Mouse (Mus musculus) liver (tissue): ENCODE data around the gene Tnfrsf19.
A peak's percentile ranks its signal among the peaks of the same experiment; 100 is the strongest.

Experiments
- DNase-seq: peaks from one replicate; pipeline ENCODE4 v3.0.0-alpha.2; 2020; ENCODE audit warnings: mixed read lengths

Gene Tnfrsf19

DNA sequence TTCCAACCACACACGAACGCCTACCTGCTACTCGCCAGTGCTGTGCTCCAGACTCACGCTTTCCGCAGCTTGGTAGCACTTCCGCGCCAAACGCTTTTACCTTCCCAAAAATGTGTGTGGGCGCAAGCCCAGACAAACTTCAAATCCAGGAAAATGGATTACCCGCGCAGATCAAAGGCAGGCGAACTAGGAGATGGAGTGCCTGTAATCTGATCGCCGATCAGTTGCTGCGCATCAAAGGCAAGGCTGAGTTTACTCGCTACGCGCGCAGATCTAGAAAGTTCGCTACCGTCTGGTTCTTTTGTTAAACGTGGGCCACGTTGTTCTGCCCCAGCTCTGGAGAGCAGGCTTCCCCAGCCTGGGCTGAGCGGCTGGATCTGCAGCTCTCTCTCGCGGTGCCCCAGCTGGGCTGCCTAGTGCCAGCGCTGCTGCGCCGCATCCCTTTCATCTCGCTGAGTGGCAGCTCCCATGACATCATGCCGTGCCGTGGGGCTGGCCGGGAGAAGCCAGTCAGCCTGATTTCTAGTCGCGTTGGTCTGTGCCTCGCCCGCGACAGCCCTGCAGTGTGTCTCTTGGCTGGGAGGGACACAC is at the start of gene Tnfrsf19:
Gene Tnfrsf19, minus strand, starts transcription at position 400 of the 591 bp plus-strand sequence.
- peak; percentile 57 for DNase-seq

DNA sequence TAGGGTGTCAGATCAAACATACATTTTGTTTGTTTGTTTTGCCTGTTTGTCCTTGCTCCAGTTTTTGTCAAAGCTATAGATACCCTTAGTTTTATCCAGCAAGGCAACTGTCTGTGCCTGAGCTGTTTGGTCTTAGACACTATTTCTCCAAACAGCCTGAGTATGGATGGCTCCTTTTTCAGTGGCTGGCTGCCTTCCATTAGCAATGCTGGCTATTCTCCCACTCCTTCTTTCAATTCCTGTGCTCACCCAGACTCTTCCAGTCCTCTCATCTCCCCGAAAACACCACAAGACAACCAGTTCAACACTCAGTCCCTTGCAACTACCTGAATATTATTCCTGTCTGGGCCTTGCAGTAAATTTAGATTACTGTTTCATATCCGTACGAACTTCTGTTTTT is 45.8 kb upstream of the Tnfrsf19 start:
- DNase-seq, result no peak

GRCm38 (mm10) chr14:61090955-61091354 is 44.7 kb upstream of the Tnfrsf19 start:
- DNase-seq, result no peak

GRCm38 (mm10) chr14:61088187-61088586 is 41.9 kb upstream of the Tnfrsf19 start:
- DNase-seq, result no peak

- peak; percentile 27 for DNase-seq
Observed at GRCm38 (mm10) chr14:61085325-61085724, 39.0 kb upstream of the Tnfrsf19 start.

GRCm38 (mm10) chr14:61069555-61069954 is 23.3 kb upstream of the Tnfrsf19 start:
- no peak for DNase-seq

GRCm38 (mm10) chr14:61061729-61062128 is 15.4 kb upstream of the Tnfrsf19 start:
- DNase-seq, result no peak

DNA sequence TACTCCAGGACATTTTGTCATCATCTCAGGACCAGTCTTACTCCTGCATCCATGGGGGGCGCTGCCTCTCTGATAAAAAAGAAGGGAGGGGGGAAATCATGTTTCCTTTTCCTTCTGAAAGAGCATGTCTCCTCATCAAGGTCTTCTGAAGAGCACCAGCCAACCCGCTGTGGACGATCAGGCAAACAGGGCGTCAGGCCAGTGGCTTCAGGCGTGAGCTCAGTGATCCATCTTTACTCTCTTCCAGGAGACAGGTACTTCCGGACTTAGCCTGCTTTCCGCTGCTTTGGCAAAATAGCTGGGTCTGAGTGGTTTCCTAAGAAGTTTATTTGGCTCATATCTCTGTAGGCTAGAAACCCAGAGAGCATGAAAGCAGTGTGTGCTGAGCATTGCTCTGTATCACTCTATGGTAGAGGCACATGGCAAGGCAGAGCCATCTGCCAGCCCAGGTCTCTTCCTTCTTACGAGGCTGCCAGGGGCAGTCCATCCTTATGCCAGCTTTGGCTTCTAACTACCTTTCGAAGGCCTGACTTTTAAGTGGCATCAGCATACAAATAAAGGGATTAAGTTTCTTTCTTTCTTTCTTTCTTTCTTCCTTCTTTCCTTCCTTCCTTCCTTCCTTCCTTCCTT is 13.1 kb upstream of the Tnfrsf19 start:
- DNase-seq, result no peak

DNA sequence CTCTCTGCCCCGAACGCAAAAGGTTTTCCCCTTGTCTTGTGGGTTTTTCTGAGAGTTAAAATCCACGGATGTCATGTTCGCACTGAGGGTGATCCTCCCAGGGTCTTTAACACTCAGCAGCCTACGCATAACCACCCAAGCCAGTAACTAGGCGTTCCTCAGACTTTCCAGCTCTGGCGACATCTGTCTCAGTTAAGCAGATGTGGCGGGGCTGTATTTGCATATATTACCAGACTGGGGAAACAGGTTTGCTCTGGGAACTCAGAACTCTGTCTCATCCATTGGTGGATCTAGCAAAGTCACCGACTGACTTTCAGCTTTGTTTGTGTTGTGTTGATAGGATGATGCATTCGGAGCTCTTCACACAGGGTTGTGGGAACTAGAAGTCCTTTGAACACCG is 10.7 kb upstream of the Tnfrsf19 start:
- DNase-seq, result no peak

- DNase-seq, result no peak
Observed at GRCm38 (mm10) chr14:61056445-61056844, 10.2 kb upstream of the Tnfrsf19 start.

DNA sequence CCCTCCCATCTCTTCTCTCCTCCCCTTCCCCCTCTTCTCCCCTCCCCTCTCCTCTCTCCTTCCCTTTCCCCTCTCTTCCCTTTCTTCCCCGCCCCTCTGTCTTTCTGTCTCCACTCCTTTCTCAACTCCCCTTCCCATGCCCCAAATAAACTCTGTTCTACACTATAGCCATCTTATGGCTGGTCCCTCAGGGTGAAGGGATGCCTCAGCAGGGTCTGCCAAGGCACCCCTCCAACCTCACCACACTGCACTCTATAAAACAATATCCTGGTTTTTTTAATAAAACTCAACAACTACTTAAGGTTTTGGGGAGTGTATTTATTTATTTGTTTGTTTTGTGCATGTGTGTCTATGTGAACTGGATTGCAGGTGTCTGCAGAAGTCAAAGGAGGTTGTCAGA is 9.6 kb upstream of the Tnfrsf19 start:
- DNase-seq, result no peak

GRCm38 (mm10) chr14:61052163-61052562 is 5.9 kb upstream of the Tnfrsf19 start:
- DNase-seq, result no peak

- no peak for DNase-seq
Observed at GRCm38 (mm10) chr14:61045446-61046090, 722 bp downstream of the Tnfrsf19 start.

DNA sequence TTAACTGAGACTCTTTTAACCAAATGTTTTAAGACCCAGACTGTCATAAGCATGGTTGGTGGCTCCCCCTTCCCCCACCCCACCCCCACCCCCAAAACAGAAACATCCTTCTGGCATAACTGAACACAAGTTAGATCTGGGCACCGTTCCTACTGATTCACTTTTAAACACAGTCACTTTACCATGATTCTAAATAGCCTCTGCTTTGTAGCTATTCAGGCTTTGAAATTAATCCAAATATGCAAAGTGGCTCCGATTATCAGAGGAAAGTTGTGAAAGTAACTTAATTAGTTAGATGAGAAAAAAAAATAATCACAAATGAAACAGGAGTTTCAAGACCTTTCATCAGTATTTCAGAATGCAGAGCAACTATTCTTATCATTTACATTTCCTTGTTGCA is 2.0 kb downstream of the Tnfrsf19 start:
- no peak for DNase-seq

- no peak for DNase-seq
Observed at GRCm38 (mm10) chr14:61043511-61044310, 2.6 kb downstream of the Tnfrsf19 start.

DNA sequence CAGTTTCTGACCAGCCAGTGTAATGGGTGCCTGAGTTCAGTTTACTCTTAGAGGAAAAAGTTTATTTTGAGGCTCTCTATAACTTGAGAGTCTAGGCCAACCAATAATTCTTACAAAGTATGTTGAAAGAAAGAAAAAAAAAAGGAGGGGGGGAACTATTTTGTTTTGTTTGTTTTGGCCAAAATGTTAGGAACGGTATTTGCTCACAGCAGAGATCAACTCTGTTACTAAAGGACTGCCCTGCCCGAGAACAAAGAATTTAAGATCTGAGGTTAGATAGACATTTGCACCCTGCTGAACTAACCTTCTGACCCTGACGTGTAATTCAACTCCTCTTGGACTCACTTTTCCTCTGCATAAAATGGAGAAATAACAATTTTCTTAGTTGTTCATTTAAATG is 4.0 kb downstream of the Tnfrsf19 start:
- DNase-seq, result no peak

DNA sequence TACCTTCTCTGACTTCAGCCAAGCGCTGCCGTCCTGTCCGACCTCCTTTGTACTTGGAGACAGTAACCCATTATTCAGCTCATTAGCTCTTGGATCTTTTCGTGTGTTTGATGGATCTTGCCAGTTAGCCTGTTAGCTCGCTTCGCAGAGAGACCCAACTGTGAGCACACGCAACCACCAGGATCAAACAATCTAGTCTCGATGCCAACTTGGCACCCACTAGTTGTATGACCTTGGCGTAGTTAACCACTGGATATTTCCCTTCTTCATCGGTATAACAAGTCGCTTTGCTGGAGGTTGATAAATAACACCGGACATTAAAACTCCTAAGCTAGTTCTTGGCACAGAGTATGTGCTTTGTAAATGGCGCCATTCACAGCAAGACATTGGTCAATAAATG is 6.1 kb downstream of the Tnfrsf19 start:
- no peak for DNase-seq

DNA sequence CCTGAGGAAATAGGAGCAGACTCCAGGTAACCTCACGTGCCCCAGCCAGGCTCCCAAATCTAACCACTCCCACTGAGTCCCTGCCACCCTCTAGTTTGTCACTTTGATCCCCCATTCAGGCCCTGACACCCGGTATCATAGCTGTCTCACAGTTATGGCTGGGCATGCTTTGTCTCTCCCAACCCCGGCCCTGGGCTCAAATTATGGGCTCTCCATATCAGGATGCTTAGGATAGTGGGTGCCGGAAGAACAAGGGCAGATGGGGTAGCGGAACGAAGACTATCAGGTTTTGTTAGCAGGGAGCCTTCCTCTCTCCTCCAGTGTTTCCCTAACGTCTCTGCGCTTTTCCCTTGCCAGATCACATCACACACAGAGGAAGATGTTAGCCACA is 8.2 kb downstream of the Tnfrsf19 start:
- no peak for DNase-seq

DNA sequence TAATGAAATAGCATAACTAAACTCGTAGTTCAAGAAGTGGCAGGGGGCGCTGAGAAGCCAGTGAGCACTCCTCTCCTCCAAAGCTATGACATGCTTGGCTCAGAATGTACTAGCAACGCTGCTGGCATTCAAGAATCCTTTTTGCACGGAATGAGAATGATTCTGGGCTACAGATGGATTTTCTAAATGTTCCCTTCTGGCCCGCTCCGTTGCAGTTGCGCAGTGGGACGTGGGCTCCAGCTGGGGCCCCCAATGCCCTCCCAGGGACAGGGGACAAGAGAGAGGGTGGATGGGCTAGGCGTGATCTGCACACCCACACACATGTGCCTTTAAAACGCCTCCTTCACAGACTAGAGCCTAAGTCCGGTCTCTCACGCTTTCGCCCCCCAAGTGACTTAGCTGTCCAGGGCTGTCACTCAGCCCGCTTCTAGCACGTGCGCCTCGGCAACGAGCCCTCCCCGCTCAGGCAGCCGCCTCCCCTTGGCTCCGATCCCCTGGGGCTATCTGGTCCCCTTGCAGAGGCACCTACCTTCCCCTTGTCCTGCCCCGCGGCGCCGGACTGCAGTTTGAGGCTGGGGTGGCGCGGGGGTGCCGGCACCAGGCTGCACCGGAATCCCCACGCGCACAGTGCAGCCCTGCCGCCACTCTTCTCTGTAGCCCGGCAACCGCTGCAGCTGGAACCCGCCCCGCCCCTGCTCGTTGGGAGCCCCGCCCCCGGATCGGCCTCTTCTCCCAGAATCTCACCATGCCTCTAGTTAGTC is 8.8 kb downstream of the Tnfrsf19 start:
- peak; percentile 64 for DNase-seq

DNA sequence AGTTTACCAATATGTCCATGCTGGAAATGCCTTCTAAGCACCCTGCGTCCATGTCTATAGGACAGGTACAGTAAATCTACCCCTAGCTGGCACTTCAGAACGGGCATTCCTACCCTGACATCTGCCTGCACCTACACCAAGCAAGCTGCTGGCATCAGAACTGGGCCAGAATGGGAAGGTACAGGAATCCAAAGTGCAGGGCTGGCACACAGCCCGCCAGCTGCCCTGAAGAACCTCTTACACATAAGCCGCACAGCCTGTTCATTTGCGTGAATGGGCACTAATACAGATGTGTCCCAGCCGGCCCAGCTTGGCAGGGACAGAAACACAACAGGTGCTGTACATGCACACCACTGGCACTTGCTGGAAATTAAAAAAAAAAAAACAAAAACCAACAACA is 15.9 kb downstream of the Tnfrsf19 start:
- DNase-seq, result no peak

DNA sequence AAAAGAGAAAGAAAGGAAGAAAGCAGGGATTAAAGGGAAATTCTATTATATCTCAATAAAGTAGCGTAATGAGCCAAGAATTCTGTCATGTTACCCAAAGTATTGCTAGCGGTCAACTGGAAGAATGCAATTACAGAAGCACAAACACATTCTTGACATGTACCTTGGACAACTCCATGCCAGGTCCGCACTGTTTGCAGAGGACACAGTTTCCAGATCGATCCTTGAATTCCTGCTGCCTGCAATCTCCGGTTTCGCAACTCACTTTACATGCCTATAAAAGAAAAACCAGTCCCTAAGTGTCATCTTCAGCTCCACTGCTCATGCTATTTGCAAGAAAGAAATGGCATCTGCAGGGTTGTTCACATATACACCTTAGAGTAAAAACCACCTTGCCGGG is 22.3 kb downstream of the Tnfrsf19 start:
- DNase-seq, result no peak

DNA sequence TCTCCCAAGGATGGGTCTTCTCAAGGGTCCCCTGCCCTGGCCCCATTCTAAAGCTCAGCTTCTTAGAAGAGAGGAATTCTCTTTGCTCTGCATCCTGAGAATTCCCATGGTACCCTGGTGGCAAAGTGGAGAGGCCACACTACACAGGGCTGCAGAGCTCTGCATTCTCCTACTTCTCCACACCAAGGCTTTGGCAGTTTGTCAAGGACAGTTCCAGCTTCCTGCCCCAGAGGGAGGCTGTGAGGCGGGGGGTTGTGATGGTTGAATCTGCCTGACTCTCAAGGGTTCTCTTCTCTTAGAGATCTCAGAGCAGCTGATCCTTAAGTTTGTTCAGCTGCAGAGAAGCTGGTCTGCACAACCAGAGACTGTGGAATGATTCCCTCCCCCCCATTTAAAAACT is 23.9 kb downstream of the Tnfrsf19 start:
- no peak for DNase-seq

- DNase-seq, result no peak
Observed at GRCm38 (mm10) chr14:61020968-61021367, 25.3 kb downstream of the Tnfrsf19 start.
